Mouse (Mus musculus): ENCODE results near the gene Krtap24-1. TPM values are rescaled to one million over a fixed set of nuclear protein-coding genes. Genes with fewer than 3 reads are reported as not detected.

The Krtap24-1 gene
- polyA plus RNA-seq, 1 experiment, result not detected

DNA sequence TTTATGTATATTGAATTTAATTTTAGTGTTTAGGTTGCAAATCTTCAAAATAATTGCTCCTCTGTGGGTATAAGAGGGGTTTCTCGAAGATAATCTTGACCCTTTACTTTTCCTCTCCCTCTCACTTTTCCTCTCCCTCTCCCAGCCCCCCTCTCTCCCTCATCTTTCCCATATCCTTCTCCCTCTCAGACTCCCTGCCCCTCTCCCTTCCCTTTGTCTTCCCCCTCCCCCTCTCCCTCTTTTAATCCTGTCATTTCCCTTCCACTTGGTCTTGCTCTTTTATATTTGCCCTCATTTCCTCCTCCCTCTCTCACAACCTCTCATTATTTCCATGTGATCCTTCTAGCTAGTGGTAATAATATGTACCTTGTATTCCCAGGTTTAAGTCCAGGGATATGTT, 9.6 kb downstream of the Krtap24-1 start:
- Histone ChIP-seq H3K27ac (ENCODE audit: insufficient read depth, low read length) (no peak overlapping the region), H3K4me3 (ENCODE audit: low read depth, low read length) (no peak overlapping the region), H3K4me1 (ENCODE audit: control insufficient read depth, insufficient read depth, low read length) (no peaks in the 10 kb centered on the region), H3K36me3 (ENCODE audit: control insufficient read depth, insufficient read depth, low read length, poor library complexity, severe bottlenecking) (no peaks in the 10 kb centered on the region), H3K27me3 (ENCODE audit: control insufficient read depth, insufficient read depth, low read length, poor library complexity, severe bottlenecking) (no peaks in the 10 kb centered on the region; the same call in 1 of the 2 replicates), H3K9me3 (replicated peaks; ENCODE audit: control insufficient read depth, insufficient read depth, low read length, poor library complexity, severe bottlenecking) (no peaks in the 10 kb centered on the region), H3K9ac (ENCODE audit: low read depth, poor library complexity, severe bottlenecking) (no peak overlapping the region)
- TF ChIP-seq CTCF (IDR thresholded peaks at IDR 0.05; ENCODE audit: low read depth, low read length) (no peak), EP300 (IDR thresholded peaks at IDR 0.05; ENCODE audit: insufficient read depth, low read depth, low read length) (no peak), POLR2A (IDR thresholded peaks at IDR 0.05; ENCODE audit: insufficient read depth, low read length) (no peak)

DNA sequence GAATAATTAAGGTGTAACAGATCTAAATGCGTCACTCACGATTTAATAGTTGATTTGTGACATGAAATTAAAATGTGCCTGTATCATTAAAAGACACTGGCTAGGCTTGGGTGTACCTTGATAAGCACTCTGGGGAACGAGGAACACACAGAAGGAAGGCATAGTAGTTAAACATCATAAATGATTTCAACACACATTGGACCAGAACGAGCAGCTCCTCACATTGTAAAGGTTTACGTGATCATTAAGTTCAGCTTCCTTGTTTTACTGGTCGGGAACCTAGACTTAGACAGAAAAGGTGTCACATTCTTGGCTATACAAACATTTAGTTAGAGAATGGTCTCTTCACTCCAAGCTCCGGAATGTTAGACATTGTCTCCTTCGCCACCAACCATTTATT, 11.8 kb downstream of the Krtap24-1 start:
- H3K27me3 ChIP-seq (ENCODE audit: control insufficient read depth, insufficient read depth, low read length, poor library complexity, severe bottlenecking), result no peaks in the 10 kb centered on the region; the same call in 1 of the 2 replicates
- H3K4me1 ChIP-seq (ENCODE audit: control insufficient read depth, insufficient read depth, low read length), result no peaks in the 10 kb centered on the region
- no peak overlapping the region for H3K4me3 ChIP-seq (ENCODE audit: low read depth, low read length)
- no peaks in the 10 kb centered on the region for H3K9me3 ChIP-seq (replicated peaks; ENCODE audit: control insufficient read depth, insufficient read depth, low read length, poor library complexity, severe bottlenecking)
- TF ChIP-seq EP300 (IDR thresholded peaks at IDR 0.05; ENCODE audit: insufficient read depth, low read depth, low read length) (no peak), POLR2A (IDR thresholded peaks at IDR 0.05; ENCODE audit: insufficient read depth, low read length) (no peak), CTCF (IDR thresholded peaks at IDR 0.05; ENCODE audit: low read depth, low read length) (no peak)
- H3K36me3 ChIP-seq (ENCODE audit: control insufficient read depth, insufficient read depth, low read length, poor library complexity, severe bottlenecking), result no peaks in the 10 kb centered on the region
- no peak overlapping the region for H3K27ac ChIP-seq (ENCODE audit: insufficient read depth, low read length)
- H3K9ac ChIP-seq (ENCODE audit: low read depth, poor library complexity, severe bottlenecking), result no peak overlapping the region

DNA sequence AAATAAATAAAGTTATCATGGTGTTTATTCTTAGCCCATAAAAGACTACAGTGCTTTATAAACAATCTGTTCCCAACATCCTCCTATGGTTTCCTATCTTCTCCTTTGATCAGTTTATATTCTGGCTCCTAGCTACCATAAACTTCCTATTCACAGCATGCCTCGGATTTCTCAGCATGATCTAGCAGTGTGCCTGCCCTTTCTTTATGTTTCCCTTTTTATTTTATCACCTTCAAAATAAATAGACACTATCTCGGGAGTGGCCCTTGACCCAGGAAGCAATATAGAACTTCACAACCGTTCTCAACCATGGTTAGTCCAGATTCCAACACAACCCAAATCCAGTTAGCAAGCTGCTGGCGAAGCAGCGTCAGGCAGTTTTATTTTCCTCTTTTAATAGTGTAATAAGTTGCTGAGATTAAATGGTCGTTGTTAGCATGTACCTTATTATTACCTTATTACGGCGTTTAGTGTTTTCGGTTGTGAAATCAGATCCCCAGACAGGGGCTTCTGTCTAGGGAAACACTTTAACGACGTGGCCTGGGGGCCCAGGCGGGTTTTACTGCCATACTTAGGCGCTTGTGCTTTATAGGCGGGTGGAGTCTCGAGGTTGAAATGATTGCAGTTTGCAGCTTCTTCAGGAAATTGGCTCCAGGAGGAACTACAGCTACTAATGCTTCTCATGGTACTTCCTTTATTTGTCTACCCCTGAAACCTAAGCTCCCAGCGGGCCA, 12.4 kb downstream of the Krtap24-1 start:
- H3K27me3 ChIP-seq (ENCODE audit: control insufficient read depth, insufficient read depth, low read length, poor library complexity, severe bottlenecking), result no peaks in the 10 kb centered on the region; the same call in 1 of the 2 replicates
- H3K4me1 ChIP-seq (ENCODE audit: control insufficient read depth, insufficient read depth, low read length), result no peaks in the 10 kb centered on the region
- no peaks in the 10 kb centered on the region for H3K36me3 ChIP-seq (ENCODE audit: control insufficient read depth, insufficient read depth, low read length, poor library complexity, severe bottlenecking)
- no peaks in the 10 kb centered on the region for H3K9me3 ChIP-seq (replicated peaks; ENCODE audit: control insufficient read depth, insufficient read depth, low read length, poor library complexity, severe bottlenecking)
- H3K9ac ChIP-seq (ENCODE audit: low read depth, poor library complexity, severe bottlenecking), result no peak overlapping the region
- H3K27ac ChIP-seq (ENCODE audit: insufficient read depth, low read length), result no peak overlapping the region
- TF ChIP-seq POLR2A (IDR thresholded peaks at IDR 0.05; ENCODE audit: insufficient read depth, low read length) (no peak), CTCF (IDR thresholded peaks at IDR 0.05; ENCODE audit: low read depth, low read length) (no peak), EP300 (IDR thresholded peaks at IDR 0.05; ENCODE audit: insufficient read depth, low read depth, low read length) (no peak)
- no peak overlapping the region for H3K4me3 ChIP-seq (ENCODE audit: low read depth, low read length)

DNA sequence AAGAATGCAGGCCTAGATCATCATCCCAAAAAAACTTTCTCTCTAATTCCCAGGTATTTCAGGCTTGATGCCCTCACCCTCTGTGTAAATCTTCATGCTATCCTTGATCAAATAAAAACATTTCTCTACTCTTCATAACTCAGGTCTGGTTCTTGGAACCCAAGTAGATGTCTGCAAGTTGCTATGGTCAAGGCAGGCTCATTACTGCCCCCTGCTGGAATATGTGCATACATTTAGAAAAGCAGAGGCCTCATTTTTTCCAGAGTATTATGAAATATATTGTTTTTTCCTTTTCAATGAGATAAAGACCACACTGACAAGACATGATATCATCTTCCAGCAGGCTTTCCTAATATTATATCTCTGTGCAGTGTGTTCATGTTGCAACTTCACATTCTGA, 19.3 kb downstream of the Krtap24-1 start:
- TF ChIP-seq CTCF (IDR thresholded peaks at IDR 0.05; ENCODE audit: low read depth, low read length) (no peak), POLR2A (IDR thresholded peaks at IDR 0.05; ENCODE audit: insufficient read depth, low read length) (no peak), EP300 (IDR thresholded peaks at IDR 0.05; ENCODE audit: insufficient read depth, low read depth, low read length) (no peak)
- H3K4me3 ChIP-seq (ENCODE audit: low read depth, low read length), result no peak overlapping the region
- no peaks in the 10 kb centered on the region for H3K36me3 ChIP-seq (ENCODE audit: control insufficient read depth, insufficient read depth, low read length, poor library complexity, severe bottlenecking)
- H3K9ac ChIP-seq (ENCODE audit: low read depth, poor library complexity, severe bottlenecking), result no peak overlapping the region
- no peaks in the 10 kb centered on the region for H3K9me3 ChIP-seq (replicated peaks; ENCODE audit: control insufficient read depth, insufficient read depth, low read length, poor library complexity, severe bottlenecking)
- H3K4me1 ChIP-seq (ENCODE audit: control insufficient read depth, insufficient read depth, low read length), result no peaks in the 10 kb centered on the region
- no peak overlapping the region for H3K27ac ChIP-seq (ENCODE audit: insufficient read depth, low read length)
- H3K27me3 ChIP-seq (ENCODE audit: control insufficient read depth, insufficient read depth, low read length, poor library complexity, severe bottlenecking), result no peaks in the 10 kb centered on the region

DNA sequence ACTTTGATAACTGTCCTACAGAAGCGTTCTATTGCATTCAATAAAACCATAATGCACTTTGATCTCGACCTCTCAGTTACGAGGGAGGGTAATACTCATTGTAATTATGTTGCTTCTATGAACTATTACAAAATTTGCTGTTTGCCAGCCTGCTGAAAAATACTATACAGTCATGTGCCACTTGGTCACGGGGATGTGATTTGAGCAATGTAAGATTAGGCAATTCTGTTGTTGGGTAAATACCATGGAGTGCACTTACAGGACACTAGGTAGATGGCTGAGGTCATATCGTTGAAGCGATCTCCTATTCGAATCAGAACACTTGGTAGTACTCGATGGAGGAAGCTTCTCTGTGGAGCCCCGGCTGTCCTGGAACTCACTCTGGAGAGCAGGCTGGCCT, 28.7 kb downstream of the Krtap24-1 start:
- Histone ChIP-seq H3K9me3 (replicated peaks; ENCODE audit: control insufficient read depth, insufficient read depth, low read length, poor library complexity, severe bottlenecking) (no peaks in the 10 kb centered on the region), H3K27ac (ENCODE audit: insufficient read depth, low read length) (no peak overlapping the region), H3K9ac (ENCODE audit: low read depth, poor library complexity, severe bottlenecking) (no peak overlapping the region), H3K4me3 (ENCODE audit: low read depth, low read length) (no peak overlapping the region), H3K27me3 (ENCODE audit: control insufficient read depth, insufficient read depth, low read length, poor library complexity, severe bottlenecking) (no peaks in the 10 kb centered on the region), H3K36me3 (ENCODE audit: control insufficient read depth, insufficient read depth, low read length, poor library complexity, severe bottlenecking) (no peaks in the 10 kb centered on the region), H3K4me1 (ENCODE audit: control insufficient read depth, insufficient read depth, low read length) (no peaks in the 10 kb centered on the region)
- TF ChIP-seq EP300 (IDR thresholded peaks at IDR 0.05; ENCODE audit: insufficient read depth, low read depth, low read length) (no peak), CTCF (IDR thresholded peaks at IDR 0.05; ENCODE audit: low read depth, low read length) (no peak), POLR2A (IDR thresholded peaks at IDR 0.05; ENCODE audit: insufficient read depth, low read length) (no peak)

DNA sequence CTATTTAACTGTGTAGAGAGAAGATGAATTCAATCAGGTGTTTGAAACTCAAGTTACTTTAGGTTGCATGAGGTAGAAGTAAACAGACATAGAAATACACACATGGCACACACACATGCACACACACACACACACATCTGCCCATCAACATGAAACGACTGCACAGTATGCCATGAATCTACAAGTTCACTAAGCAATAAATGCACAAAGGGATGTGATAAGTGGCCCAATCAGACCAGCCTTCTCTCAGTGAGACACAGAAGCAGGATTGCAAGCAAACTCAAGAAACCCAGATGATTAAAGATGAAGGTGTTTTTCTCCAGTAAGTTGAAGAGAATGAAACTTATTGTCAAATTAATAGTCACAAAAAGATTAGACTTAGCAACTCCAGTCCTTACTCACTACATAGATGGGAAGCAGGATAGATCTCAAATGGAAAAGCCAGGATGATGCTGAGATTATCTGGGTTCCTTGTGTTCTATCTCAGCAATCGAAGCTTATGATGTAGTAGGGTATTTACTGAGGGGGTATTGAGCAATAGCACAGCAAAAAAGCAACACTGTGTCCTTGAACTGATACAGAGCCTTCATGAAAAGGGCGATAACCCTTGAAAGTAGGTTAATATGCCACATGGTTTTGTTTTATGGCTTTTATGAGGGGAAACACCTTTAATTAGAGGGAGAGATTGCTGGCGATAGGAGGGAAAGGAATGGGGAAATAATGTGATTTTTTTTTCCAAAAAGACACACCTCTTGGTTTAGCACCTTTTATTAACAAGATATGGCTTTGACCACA, 36.0 kb downstream of the Krtap24-1 start:
- TF ChIP-seq EP300 (IDR thresholded peaks at IDR 0.05; ENCODE audit: insufficient read depth, low read depth, low read length) (no peak), CTCF (IDR thresholded peaks at IDR 0.05; ENCODE audit: low read depth, low read length) (no peak), POLR2A (IDR thresholded peaks at IDR 0.05; ENCODE audit: insufficient read depth, low read length) (no peak)
- Histone ChIP-seq H3K27me3 (ENCODE audit: control insufficient read depth, insufficient read depth, low read length, poor library complexity, severe bottlenecking) (no peaks in the 10 kb centered on the region), H3K27ac (ENCODE audit: insufficient read depth, low read length) (no peak overlapping the region), H3K4me1 (ENCODE audit: control insufficient read depth, insufficient read depth, low read length) (no peaks in the 10 kb centered on the region), H3K9ac (ENCODE audit: low read depth, poor library complexity, severe bottlenecking) (no peak overlapping the region), H3K4me3 (ENCODE audit: low read depth, low read length) (no peak overlapping the region), H3K36me3 (ENCODE audit: control insufficient read depth, insufficient read depth, low read length, poor library complexity, severe bottlenecking) (no peaks in the 10 kb centered on the region), H3K9me3 (replicated peaks; ENCODE audit: control insufficient read depth, insufficient read depth, low read length, poor library complexity, severe bottlenecking) (no peaks in the 10 kb centered on the region)
